Mouse (Mus musculus): ENCODE data around the gene Gm20532. TPM values are rescaled to one million over a fixed set of nuclear protein-coding genes. Genes with fewer than 3 reads are reported as not detected.

Gm20532 gene
- polyA plus RNA-seq, 1 experiment from 2014 or later, result not detected

DNA sequence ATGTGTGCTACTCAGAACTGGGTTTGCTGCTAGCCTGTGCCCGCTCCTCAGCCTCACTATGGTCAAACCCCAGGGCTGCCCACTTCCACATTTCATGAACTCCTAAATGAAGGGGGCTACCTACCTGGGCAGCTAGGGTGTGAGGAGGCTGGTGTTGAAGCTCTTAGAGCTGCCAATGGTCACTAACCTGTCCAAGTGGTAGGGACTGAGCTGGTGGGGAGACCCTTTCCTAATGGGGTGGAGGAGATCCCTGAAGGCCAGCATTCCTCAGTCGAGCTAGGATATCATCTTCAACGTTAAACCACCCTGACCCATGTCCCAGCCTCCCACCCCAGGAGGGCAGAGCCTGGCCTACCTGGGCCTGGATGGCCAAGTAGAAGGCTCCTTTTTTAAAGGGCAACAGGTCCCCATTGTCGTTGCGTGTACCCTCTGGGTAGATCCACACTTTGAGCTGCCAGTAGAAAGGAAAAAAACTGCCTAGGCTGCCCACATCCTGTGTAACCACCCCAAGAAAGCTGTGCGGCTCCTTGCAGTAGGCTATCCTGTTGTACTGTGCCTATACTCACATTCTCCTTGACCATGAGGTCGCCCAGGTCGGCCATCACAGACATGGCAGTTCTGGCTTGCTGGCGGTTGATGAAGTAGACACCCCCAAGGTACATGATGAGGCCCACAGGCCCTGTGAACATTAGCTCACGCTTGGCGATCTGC, 9.4 kb downstream of the Gm20532 start:
- WGBS, result 89% methylated on average over 11 of the region's 11 CpGs

DNA sequence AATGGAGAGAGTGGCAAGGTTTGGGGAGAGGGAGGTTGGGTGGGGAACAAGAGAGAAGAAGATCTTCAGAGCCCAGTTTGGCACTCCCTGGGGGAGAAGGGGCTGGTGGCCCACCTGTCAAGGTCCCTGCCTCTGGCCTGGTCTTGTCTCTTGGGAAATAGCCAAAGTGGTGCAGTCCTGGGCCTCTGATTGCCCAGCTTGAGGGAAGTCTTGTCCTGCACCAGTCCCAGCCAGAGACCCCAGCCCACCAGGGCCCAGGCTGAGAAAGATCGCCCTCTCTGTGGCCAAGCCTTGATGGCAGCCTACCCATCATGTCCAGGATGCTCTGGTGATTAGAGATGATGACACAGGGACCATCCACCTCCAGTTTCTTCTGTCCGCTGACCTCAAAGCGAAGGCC, 10.5 kb downstream of the Gm20532 start:
- 97% methylated on average over 3 of the region's 3 CpGs for WGBS
- no peaks in the 10 kb centered on the region for H3K27me3 ChIP-seq (ENCODE audit: control insufficient read depth, insufficient read depth, low read length)
- ATAC-seq (ENCODE audit: low FRiP score), result no peak
- H3K4me3 ChIP-seq (ENCODE audit: low read depth, low read length), result no peak overlapping the region
- H3K27ac ChIP-seq (ENCODE audit: low read depth, low read length), result no peak overlapping the region
- no peaks in the 10 kb centered on the region for H3K9me3 ChIP-seq (ENCODE audit: control insufficient read depth, low read length)
- H3K4me2 ChIP-seq, result no peak overlapping the region
- H3K36me3 ChIP-seq (ENCODE audit: control insufficient read depth, insufficient read depth, low read length), result no peaks in the 10 kb centered on the region
- DNase-seq (ENCODE audit: low spot score, missing footprints), result no peak
- H3K9ac ChIP-seq (ENCODE audit: low read length), result no peak overlapping the region
- no peaks in the 10 kb centered on the region for H3K4me1 ChIP-seq (ENCODE audit: control insufficient read depth, insufficient read depth, low read length)

More for the DNA sequence above, 9.4 kb downstream of the Gm20532 start:
- H3K4me2 ChIP-seq, result no peak overlapping the region
- no peak for ATAC-seq (ENCODE audit: low FRiP score)
- H3K9ac ChIP-seq (ENCODE audit: low read length), result no peak overlapping the region
- no peak overlapping the region for H3K4me3 ChIP-seq (ENCODE audit: low read depth, low read length)
- no peaks in the 10 kb centered on the region for H3K4me1 ChIP-seq (ENCODE audit: control insufficient read depth, insufficient read depth, low read length)
- H3K27ac ChIP-seq (ENCODE audit: low read depth, low read length), result no peak overlapping the region
- H3K27me3 ChIP-seq (ENCODE audit: control insufficient read depth, insufficient read depth, low read length), result no peaks in the 10 kb centered on the region
- H3K9me3 ChIP-seq (ENCODE audit: control insufficient read depth, low read length), result no peaks in the 10 kb centered on the region
- no peak for DNase-seq (ENCODE audit: low spot score, missing footprints)
- no peaks in the 10 kb centered on the region for H3K36me3 ChIP-seq (ENCODE audit: control insufficient read depth, insufficient read depth, low read length)

GRCm38 (mm10) chr2:26597810-26598209, 11.4 kb downstream of the Gm20532 start:
- ATAC-seq (ENCODE audit: low FRiP score) (no peak), DNase-seq (ENCODE audit: low spot score, missing footprints) (no peak)
- H3K36me3 ChIP-seq (ENCODE audit: control insufficient read depth, insufficient read depth, low read length), result no peaks in the 10 kb centered on the region
- WGBS, result 92% methylated on average over 2 of the region's 2 CpGs
- no peak overlapping the region for H3K4me3 ChIP-seq (ENCODE audit: low read depth, low read length)
- H3K27me3 ChIP-seq (ENCODE audit: control insufficient read depth, insufficient read depth, low read length), result peaks cover 4% of the 10 kb centered on the region
- H3K4me2 ChIP-seq, result no peak overlapping the region
- no peak overlapping the region for H3K9ac ChIP-seq (ENCODE audit: low read length)
- H3K4me1 ChIP-seq (ENCODE audit: control insufficient read depth, insufficient read depth, low read length), result no peaks in the 10 kb centered on the region
- H3K27ac ChIP-seq (ENCODE audit: low read depth, low read length), result no peak overlapping the region
- no peaks in the 10 kb centered on the region for H3K9me3 ChIP-seq (ENCODE audit: control insufficient read depth, low read length)

DNA sequence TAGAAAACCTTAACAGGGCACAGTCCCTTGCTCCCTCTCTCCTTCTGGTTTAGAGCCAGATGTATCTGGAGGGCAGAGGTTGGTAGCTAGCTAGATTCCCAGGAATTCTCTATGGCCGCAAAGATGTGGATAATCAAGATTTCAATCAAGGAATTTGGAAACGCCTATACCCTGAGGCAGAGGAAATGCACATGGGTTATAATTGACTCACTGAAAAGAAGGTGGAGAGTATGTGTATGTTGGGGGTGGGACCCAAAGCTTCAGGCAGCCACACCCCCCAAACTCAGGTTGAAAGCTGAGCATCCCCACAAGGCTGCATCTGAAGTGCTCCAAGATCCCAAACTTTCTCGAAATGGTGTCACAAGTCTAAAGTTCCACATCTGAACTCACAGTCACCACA, 12.0 kb downstream of the Gm20532 start:
- Histone ChIP-seq H3K9ac (ENCODE audit: low read length) (no peak overlapping the region), H3K4me1 (ENCODE audit: control insufficient read depth, insufficient read depth, low read length) (peaks cover 2% of the 10 kb centered on the region), H3K9me3 (ENCODE audit: control insufficient read depth, low read length) (no peaks in the 10 kb centered on the region), H3K4me2 (no peak overlapping the region), H3K4me3 (ENCODE audit: low read depth, low read length) (no peak overlapping the region), H3K36me3 (ENCODE audit: control insufficient read depth, insufficient read depth, low read length) (no peaks in the 10 kb centered on the region), H3K27ac (ENCODE audit: low read depth, low read length) (no peak overlapping the region), H3K27me3 (ENCODE audit: control insufficient read depth, insufficient read depth, low read length) (peaks cover 11% of the 10 kb centered on the region)
- WGBS, result 90% methylated on average over 3 of the region's 3 CpGs
- ATAC-seq (ENCODE audit: low FRiP score) (no peak), DNase-seq (ENCODE audit: low spot score, missing footprints) (no peak)

DNA sequence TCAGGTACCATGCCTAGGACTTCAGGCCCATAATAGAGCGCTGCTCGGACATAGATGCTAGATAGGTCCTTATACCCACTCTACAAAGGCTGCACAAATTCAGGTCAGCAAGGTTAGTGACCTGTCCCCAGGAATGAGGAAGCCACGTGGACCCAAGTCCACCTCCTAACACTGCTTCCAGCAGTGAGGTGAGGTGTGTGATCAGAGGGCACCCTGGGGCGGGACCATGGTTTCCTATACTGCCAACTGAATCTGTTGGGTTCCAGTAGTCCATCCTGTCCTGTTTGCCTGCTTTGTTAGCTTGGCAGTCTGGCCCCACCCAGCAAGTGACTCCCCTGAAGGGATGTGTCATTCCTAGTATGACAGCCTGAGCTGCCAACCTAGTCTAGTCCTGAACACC, 13.5 kb downstream of the Gm20532 start:
- no peak overlapping the region for H3K4me3 ChIP-seq (ENCODE audit: low read depth, low read length)
- no peak overlapping the region for H3K27ac ChIP-seq (ENCODE audit: low read depth, low read length)
- peaks cover 9% of the 10 kb centered on the region for H3K4me1 ChIP-seq (ENCODE audit: control insufficient read depth, insufficient read depth, low read length)
- H3K9me3 ChIP-seq (ENCODE audit: control insufficient read depth, low read length), result no peaks in the 10 kb centered on the region
- ATAC-seq (ENCODE audit: low FRiP score) (no peak), DNase-seq (ENCODE audit: low spot score, missing footprints) (no peak)
- 83% methylated on average over 4 of the region's 4 CpGs for WGBS
- H3K9ac ChIP-seq (ENCODE audit: low read length), result no peak overlapping the region
- peaks cover 24% of the 10 kb centered on the region for H3K27me3 ChIP-seq (ENCODE audit: control insufficient read depth, insufficient read depth, low read length)
- no peaks in the 10 kb centered on the region for H3K36me3 ChIP-seq (ENCODE audit: control insufficient read depth, insufficient read depth, low read length)
- H3K4me2 ChIP-seq, result no peak overlapping the region

DNA sequence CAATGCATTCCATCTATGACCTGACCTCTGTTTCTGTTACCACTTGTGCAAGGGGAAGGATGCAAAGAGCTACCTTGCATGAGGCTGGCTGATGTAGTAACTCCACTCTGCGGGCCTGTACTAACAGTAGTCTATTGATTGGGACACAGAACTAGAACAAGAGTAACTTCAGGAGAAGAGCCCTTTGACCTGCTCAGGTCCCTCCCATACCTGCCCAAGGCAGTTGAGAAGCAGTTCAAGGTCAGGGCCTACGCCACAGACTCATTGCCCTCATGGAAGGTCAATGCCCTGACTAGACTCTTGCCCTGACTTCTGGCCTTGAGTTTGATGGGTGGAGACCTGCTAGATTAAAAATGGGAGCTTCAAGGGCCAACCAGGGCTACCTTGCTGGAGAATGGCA, 14.2 kb downstream of the Gm20532 start:
- Histone ChIP-seq H3K4me2 (no peak overlapping the region), H3K36me3 (ENCODE audit: control insufficient read depth, insufficient read depth, low read length) (no peaks in the 10 kb centered on the region), H3K27me3 (ENCODE audit: control insufficient read depth, insufficient read depth, low read length) (peaks cover 24% of the 10 kb centered on the region), H3K4me1 (ENCODE audit: control insufficient read depth, insufficient read depth, low read length) (peaks cover 9% of the 10 kb centered on the region), H3K4me3 (ENCODE audit: low read depth, low read length) (no peak overlapping the region), H3K9ac (ENCODE audit: low read length) (no peak overlapping the region), H3K27ac (ENCODE audit: low read depth, low read length) (no peak overlapping the region), H3K9me3 (ENCODE audit: control insufficient read depth, low read length) (no peaks in the 10 kb centered on the region)
- 81% methylated on average over 2 of the region's 2 CpGs for WGBS
- no peak for ATAC-seq (ENCODE audit: low FRiP score)
- DNase-seq (ENCODE audit: low spot score, missing footprints), result no peak

GRCm38 (mm10) chr2:26601595-26601994, 15.2 kb downstream of the Gm20532 start:
- DNase-seq (ENCODE audit: low spot score, missing footprints), result no peak
- Histone ChIP-seq H3K4me3 (ENCODE audit: low read depth, low read length) (no peak overlapping the region), H3K36me3 (ENCODE audit: control insufficient read depth, insufficient read depth, low read length) (no peaks in the 10 kb centered on the region), H3K4me1 (ENCODE audit: control insufficient read depth, insufficient read depth, low read length) (peaks cover 9% of the 10 kb centered on the region), H3K9ac (ENCODE audit: low read length) (no peak overlapping the region), H3K9me3 (ENCODE audit: control insufficient read depth, low read length) (no peaks in the 10 kb centered on the region), H3K27ac (ENCODE audit: low read depth, low read length) (no peak overlapping the region), H3K27me3 (ENCODE audit: control insufficient read depth, insufficient read depth, low read length) (peaks cover 26% of the 10 kb centered on the region), H3K4me2 (no peak overlapping the region)
- ATAC-seq (ENCODE audit: low FRiP score), result no peak
- 74% methylated on average over 1 of the region's 1 CpGs for WGBS

GRCm38 (mm10) chr2:26602631-26603030, 16.2 kb downstream of the Gm20532 start:
- no peak for DNase-seq (ENCODE audit: low spot score, missing footprints)
- Histone ChIP-seq H3K27me3 (ENCODE audit: control insufficient read depth, insufficient read depth, low read length) (peaks cover 26% of the 10 kb centered on the region), H3K9ac (ENCODE audit: low read length) (no peak overlapping the region), H3K9me3 (ENCODE audit: control insufficient read depth, low read length) (no peaks in the 10 kb centered on the region), H3K27ac (ENCODE audit: low read depth, low read length) (no peak overlapping the region), H3K36me3 (ENCODE audit: control insufficient read depth, insufficient read depth, low read length) (no peaks in the 10 kb centered on the region), H3K4me2 (no peak overlapping the region), H3K4me3 (ENCODE audit: low read depth, low read length) (no peak overlapping the region), H3K4me1 (ENCODE audit: control insufficient read depth, insufficient read depth, low read length) (peaks cover 9% of the 10 kb centered on the region)
- ATAC-seq (ENCODE audit: low FRiP score), result no peak
- 88% methylated on average over 5 of the region's 5 CpGs for WGBS

DNA sequence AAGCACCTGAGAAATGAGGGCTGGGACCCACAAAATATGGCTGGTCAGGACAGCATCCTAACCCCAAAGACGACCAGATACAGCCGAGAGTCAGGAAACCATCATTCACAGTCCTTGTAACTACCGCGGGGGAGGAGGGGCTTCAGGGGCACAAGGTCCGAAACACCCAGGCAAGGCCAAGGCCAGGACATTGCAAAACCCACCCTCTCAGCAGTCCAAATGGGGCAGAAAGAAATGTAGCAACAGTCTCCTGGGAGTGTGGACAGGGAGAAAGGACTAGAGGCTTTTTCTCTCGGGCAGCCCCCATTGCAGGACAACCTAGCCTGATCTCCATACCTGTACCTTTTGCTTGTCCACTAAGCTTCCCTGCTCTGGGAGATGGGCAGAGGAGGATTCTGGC, 16.7 kb downstream of the Gm20532 start:
- H3K27ac ChIP-seq (ENCODE audit: low read depth, low read length), result no peak overlapping the region
- peak overlapping the region; percentile 73 for H3K4me2 ChIP-seq
- H3K36me3 ChIP-seq (ENCODE audit: control insufficient read depth, insufficient read depth, low read length), result no peaks in the 10 kb centered on the region
- WGBS, result 23% methylated on average over 6 of the region's 6 CpGs
- H3K4me1 ChIP-seq (ENCODE audit: control insufficient read depth, insufficient read depth, low read length), result peaks cover 9% of the 10 kb centered on the region
- no peaks in the 10 kb centered on the region for H3K9me3 ChIP-seq (ENCODE audit: control insufficient read depth, low read length)
- H3K27me3 ChIP-seq (ENCODE audit: control insufficient read depth, insufficient read depth, low read length), result peaks cover 26% of the 10 kb centered on the region
- no peak overlapping the region; the same call in 1 of the 2 replicates for H3K9ac ChIP-seq (ENCODE audit: low read length)
- DNase-seq (ENCODE audit: low spot score, missing footprints) (no peak), ATAC-seq (ENCODE audit: low FRiP score) (peak; percentile 8; the same call in 1 of the 2 replicates)
- H3K4me3 ChIP-seq (ENCODE audit: low read depth, low read length), result peak overlapping the region; percentile 49; the same call in 1 of the 2 replicates

Data from midbrain, embryonic 11.5 days (tissue).